Mouse (Mus musculus) bone marrow macrophage, adult 2 months (primary cell): Measurements from ENCODE around the gene Wnt9a.

Source experiments
- CTCF ChIP-seq: IDR thresholded peaks from 2 replicates; pipeline ENCODE4 v1.5.1; 2012; ENCODE audit warnings: low read depth, mild to moderate bottlenecking, low read length, moderate library complexity
- POLR2A ChIP-seq: IDR thresholded peaks from 2 replicates; pipeline ENCODE4 v1.6.1; 2012; ENCODE audit warnings: mild to moderate bottlenecking, low read depth, low read length, borderline replicate concordance

DNA sequence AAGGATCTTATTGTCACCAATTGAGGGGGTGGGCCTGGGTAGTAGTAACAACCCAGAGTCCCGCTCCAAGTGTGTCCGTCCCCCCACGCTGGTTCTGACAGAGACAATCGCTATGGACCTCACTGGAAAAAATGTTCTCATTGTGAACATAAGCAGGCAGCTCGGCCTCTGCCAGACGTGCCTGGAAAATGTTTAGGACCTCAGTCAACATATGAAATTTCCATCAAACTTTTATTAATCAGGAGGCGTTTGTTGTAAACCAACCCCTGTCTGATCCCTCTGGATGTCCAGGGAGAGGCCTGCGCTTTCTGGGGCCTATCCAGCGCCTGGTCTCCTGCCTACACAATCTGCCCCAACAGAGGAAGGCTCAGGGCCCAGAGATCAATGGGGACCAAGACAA, 57.3 kb downstream of the Wnt9a start:
- no peak for TF ChIP-seq POLR2A
- TF ChIP-seq CTCF: no peak
